Mouse (Mus musculus) brown adipose tissue, adult 24 weeks (tissue): ENCODE measurements around the gene Ccdc54. TPM values are rescaled to one million over a fixed set of nuclear protein-coding genes. Genes with fewer than 3 reads are reported as not detected.

Experiments used
- H3K27ac ChIP-seq: fragments of 200-500 bp; replicated peaks from 2 replicates; pipeline ENCODE4 v1.5.1; 2012; ENCODE audit warnings: low read depth, mild to moderate bottlenecking, low read length
- H3K4me1 ChIP-seq: fragments of 200-500 bp; 2 replicates; pipeline ENCODE4 v1.6.1; 2012; ENCODE audit warnings: low read length, mixed read lengths; ENCODE audit not compliant: control insufficient read depth, insufficient read depth, insufficient read length
- H3K4me3 ChIP-seq: fragments of 200-500 bp; 2 replicates; pipeline ENCODE4 v1.5.1; 2012; ENCODE audit warnings: low read depth, mild to moderate bottlenecking, low read length, moderate library complexity; ENCODE audit not compliant: insufficient read depth
- polyA plus RNA-seq: library from polyadenylated mRNA; stranded (reverse); fragments of >200 nt; gene quantifications from 2 replicates; pipeline ENCODE4 v1.2.4, GENCODE M21; 2012; ENCODE audit not compliant: missing spikeins, insufficient read depth, insufficient read length

Ccdc54 gene
- polyA plus RNA-seq: not detected in 2 replicates

GRCm38 (mm10) chr16:50591054-50591453, at the start of gene Ccdc54:
Ccdc54 (minus strand) TSS chr16:50591154.
- H3K27ac ChIP-seq: no peak within 1 kb of the TSS

GRCm38 (mm10) chr16:50632585-50632984, 41.6 kb upstream of the Ccdc54 start:
- H3K4me1 ChIP-seq: no peaks in the 10 kb centered on the region
- H3K27ac ChIP-seq: no peak overlapping the region
- H3K4me3 ChIP-seq: no peak overlapping the region

More at GRCm38 (mm10) chr16:50591054-50591453, at the start of gene Ccdc54:
- Histone ChIP-seq H3K4me3 (no peak within 1 kb of the TSS), H3K4me1 (no peaks in the 10 kb centered on the region)

- H3K4me3 ChIP-seq: no peak overlapping the region
These were observed 24.6 kb upstream of the Ccdc54 start for GRCm38 (mm10) chr16:50615569-50615968.

GRCm38 (mm10) chr16:50612944-50613343, 22.0 kb upstream of the Ccdc54 start:
- Histone ChIP-seq H3K4me1 (no peaks in the 10 kb centered on the region), H3K4me3 (no peak overlapping the region), H3K27ac (no peak overlapping the region)

More at GRCm38 (mm10) chr16:50615569-50615968, 24.6 kb upstream of the Ccdc54 start:
- Histone ChIP-seq H3K4me1 (no peaks in the 10 kb centered on the region), H3K27ac (no peak overlapping the region)

- Histone ChIP-seq H3K4me3 (no peak overlapping the region), H3K27ac (no peak overlapping the region), H3K4me1 (no peaks in the 10 kb centered on the region)
These were observed 19.6 kb upstream of the Ccdc54 start for GRCm38 (mm10) chr16:50610580-50610979.

GRCm38 (mm10) chr16:50607776-50608562, 17.0 kb upstream of the Ccdc54 start:
- H3K4me3 ChIP-seq: no peak overlapping the region
- H3K27ac ChIP-seq: no peak overlapping the region
- no peaks in the 10 kb centered on the region for H3K4me1 ChIP-seq

GRCm38 (mm10) chr16:50604826-50605225, 13.9 kb upstream of the Ccdc54 start:
- H3K4me3 ChIP-seq: no peak overlapping the region
- H3K27ac ChIP-seq: no peak overlapping the region
- no peaks in the 10 kb centered on the region for H3K4me1 ChIP-seq

- H3K4me3 ChIP-seq: no peak overlapping the region
- no peak overlapping the region for H3K27ac ChIP-seq
- no peaks in the 10 kb centered on the region for H3K4me1 ChIP-seq
These were observed 11.0 kb upstream of the Ccdc54 start for GRCm38 (mm10) chr16:50601947-50602346.

GRCm38 (mm10) chr16:50600665-50601064, 9.7 kb upstream of the Ccdc54 start:
- no peaks in the 10 kb centered on the region for H3K4me1 ChIP-seq

GRCm38 (mm10) chr16:50596679-50597078, 5.7 kb upstream of the Ccdc54 start:
- Histone ChIP-seq H3K4me1 (no peaks in the 10 kb centered on the region), H3K4me3 (no peak overlapping the region), H3K27ac (no peak overlapping the region)

More at GRCm38 (mm10) chr16:50600665-50601064, 9.7 kb upstream of the Ccdc54 start:
- H3K4me3 ChIP-seq: no peak overlapping the region
- H3K27ac ChIP-seq: no peak overlapping the region

- no peaks in the 10 kb centered on the region for H3K4me1 ChIP-seq
- no peak overlapping the region for H3K4me3 ChIP-seq
- no peak overlapping the region for H3K27ac ChIP-seq
These were observed 5.2 kb upstream of the Ccdc54 start for GRCm38 (mm10) chr16:50596171-50596570.

- H3K4me3 ChIP-seq: no peak overlapping the region
- no peak overlapping the region for H3K27ac ChIP-seq
- no peaks in the 10 kb centered on the region for H3K4me1 ChIP-seq
These were observed 3.9 kb upstream of the Ccdc54 start for GRCm38 (mm10) chr16:50594876-50595275.

GRCm38 (mm10) chr16:50593361-50593760, 2.4 kb upstream of the Ccdc54 start:
- Histone ChIP-seq H3K4me3 (no peak overlapping the region), H3K4me1 (no peaks in the 10 kb centered on the region), H3K27ac (no peak overlapping the region)

GRCm38 (mm10) chr16:50589574-50590151, 1.3 kb downstream of the Ccdc54 start:
- no peak overlapping the region for H3K27ac ChIP-seq
- H3K4me3 ChIP-seq: no peak overlapping the region
- no peaks in the 10 kb centered on the region for H3K4me1 ChIP-seq

GRCm38 (mm10) chr16:50588191-50588590, 2.8 kb downstream of the Ccdc54 start:
- no peak overlapping the region for H3K27ac ChIP-seq
- H3K4me1 ChIP-seq: no peaks in the 10 kb centered on the region
- no peak overlapping the region for H3K4me3 ChIP-seq

- Histone ChIP-seq H3K4me3 (no peak overlapping the region), H3K27ac (no peak overlapping the region), H3K4me1 (no peaks in the 10 kb centered on the region)
These were observed 3.8 kb downstream of the Ccdc54 start for GRCm38 (mm10) chr16:50587139-50587538.
